In genomic region chr4:9780179-9780578, GRCm38 (mm10) we compare ENCODE assay signal across 8 mouse cellular contexts.
A peak's percentile ranks its signal among the peaks of the same experiment; 100 is the strongest.
DNase-seq lines count a peak whose midpoint lies in the region; ATAC-seq and TF ChIP-seq lines count a peak whose summit lies in the region.
"Had no signal": no experiment of that assay in that cellular context is flagged by ENCODE, and none has a peak within 500 bp of the region (broad histone marks: within the 10 kb centered on the region; RNA-seq: fewer than 3 reads in every experiment).

No protein-coding gene starts in this region.

- no peak overlapping the region for H3K4me2 ChIP-seq in forebrain, embryonic 11.5 days (ENCODE audit: low read depth, low read length, severe bottlenecking)
- H3K4me2 ChIP-seq in hindbrain, embryonic 13.5 days = no peak overlapping the region

- TF ChIP-seq POLR2A in small intestine, adult 2 months (IDR thresholded peaks at IDR 0.05; ENCODE audit: low read depth, low read length) = no peak

- no peak overlapping the region for H3K4me3 ChIP-seq in forebrain, embryonic 11.5 days (ENCODE audit: low read depth, low read length)
- no peak overlapping the region for H3K4me3 ChIP-seq in hindbrain, embryonic 13.5 days
- H3K4me3 ChIP-seq in small intestine, adult 2 months (ENCODE audit: low read depth, low read length) = no peak overlapping the region

- no peaks in the 10 kb centered on the region for H3K36me3 ChIP-seq in forebrain, embryonic 11.5 days (ENCODE audit: control insufficient read depth, insufficient read depth, low read length)
- H3K36me3 ChIP-seq in hindbrain, embryonic 13.5 days = no peaks in the 10 kb centered on the region
- H3K36me3 ChIP-seq in small intestine, adult 2 months (ENCODE audit: control insufficient read depth, insufficient read depth, low read length) = no peaks in the 10 kb centered on the region

- H3K4me1 ChIP-seq in forebrain, embryonic 11.5 days (replicated peaks; ENCODE audit: control insufficient read depth, insufficient read depth, low read length) = no peaks in the 10 kb centered on the region
- H3K4me1 ChIP-seq in hindbrain, embryonic 13.5 days (replicated peaks) = no peaks in the 10 kb centered on the region
- peaks cover 4% of the 10 kb centered on the region; the same call in 1 of the 2 replicates for H3K4me1 ChIP-seq in small intestine, adult 2 months (ENCODE audit: control insufficient read depth, insufficient read depth, insufficient read length, low read length)

- peak; percentile 49; the same call in 1 of the 2 replicates for ATAC-seq in forebrain, embryonic 11.5 days (replicated peaks; ENCODE audit: low FRiP score)
- ATAC-seq in hindbrain, embryonic 13.5 days (ENCODE audit: low FRiP score) = peak; percentile 68
- ATAC-seq in megakaryocyte progenitor cell, adult 5-6 weeks (replicated peaks; ENCODE audit: poor library complexity) = peak; percentile 76

- no peak overlapping the region for H3K9ac ChIP-seq in forebrain, embryonic 11.5 days (ENCODE audit: low read length)
- no peak overlapping the region for H3K9ac ChIP-seq in hindbrain, embryonic 13.5 days

- peak; percentile 39 for DNase-seq in MN1 (ENCODE audit: low spot score)
- DNase-seq in brain, adult 2 months (ENCODE audit: low read depth, low spot score) = peak; percentile 75
- peak; percentile 81 for DNase-seq in forebrain, embryonic 11.5 days (ENCODE audit: low spot score)
- DNase-seq in layer of hippocampus, postnatal 25 days (ENCODE audit: extremely low spot score in 1 of 2, low spot score in 1 of 2) = peak; percentile 32 to 83

- no peaks in the 10 kb centered on the region for H3K27me3 ChIP-seq in forebrain, embryonic 11.5 days (ENCODE audit: control insufficient read depth, insufficient read depth, low read length)
- H3K27me3 ChIP-seq in hindbrain, embryonic 13.5 days = no peaks in the 10 kb centered on the region
- H3K27me3 ChIP-seq in small intestine, adult 2 months (ENCODE audit: control insufficient read depth, insufficient read depth, low read length) = no peaks in the 10 kb centered on the region

- H3K27ac ChIP-seq in forebrain, embryonic 11.5 days (ENCODE audit: low read depth, low read length) = no peak overlapping the region
- no peak overlapping the region for H3K27ac ChIP-seq in hindbrain, embryonic 13.5 days
- no peak overlapping the region for H3K27ac ChIP-seq in small intestine, adult 2 months (ENCODE audit: insufficient read depth, low read depth, low read length)
- H3K27ac ChIP-seq: macrophage had no signal

- 34% methylated on average over 9 of the region's 9 CpGs for WGBS in forebrain, embryonic 11.5 days
- WGBS in hindbrain, embryonic 13.5 days = 36% methylated on average over 9 of the region's 9 CpGs
- WGBS in small intestine, adult 2 months = 42% methylated on average over 9 of the region's 9 CpGs

- no peaks in the 10 kb centered on the region for H3K9me3 ChIP-seq in forebrain, embryonic 11.5 days (ENCODE audit: control insufficient read depth, low read length)
- no peaks in the 10 kb centered on the region for H3K9me3 ChIP-seq in hindbrain, embryonic 13.5 days

- peak; percentile 80; the same call in 1 of the 2 replicates for TF ChIP-seq CTCF in small intestine, adult 2 months (IDR thresholded peaks at IDR 0.05; ENCODE audit: extremely low read depth, insufficient read length, insufficient replicate concordance, low read depth, low read length)
